Mouse (Mus musculus): ENCODE data around the gene Olfr1160. TPM values are rescaled to one million over a fixed set of nuclear protein-coding genes. Genes with fewer than 3 reads are reported as not detected.

Olfr1160 gene
- not detected for total RNA-seq (2023)

DNA sequence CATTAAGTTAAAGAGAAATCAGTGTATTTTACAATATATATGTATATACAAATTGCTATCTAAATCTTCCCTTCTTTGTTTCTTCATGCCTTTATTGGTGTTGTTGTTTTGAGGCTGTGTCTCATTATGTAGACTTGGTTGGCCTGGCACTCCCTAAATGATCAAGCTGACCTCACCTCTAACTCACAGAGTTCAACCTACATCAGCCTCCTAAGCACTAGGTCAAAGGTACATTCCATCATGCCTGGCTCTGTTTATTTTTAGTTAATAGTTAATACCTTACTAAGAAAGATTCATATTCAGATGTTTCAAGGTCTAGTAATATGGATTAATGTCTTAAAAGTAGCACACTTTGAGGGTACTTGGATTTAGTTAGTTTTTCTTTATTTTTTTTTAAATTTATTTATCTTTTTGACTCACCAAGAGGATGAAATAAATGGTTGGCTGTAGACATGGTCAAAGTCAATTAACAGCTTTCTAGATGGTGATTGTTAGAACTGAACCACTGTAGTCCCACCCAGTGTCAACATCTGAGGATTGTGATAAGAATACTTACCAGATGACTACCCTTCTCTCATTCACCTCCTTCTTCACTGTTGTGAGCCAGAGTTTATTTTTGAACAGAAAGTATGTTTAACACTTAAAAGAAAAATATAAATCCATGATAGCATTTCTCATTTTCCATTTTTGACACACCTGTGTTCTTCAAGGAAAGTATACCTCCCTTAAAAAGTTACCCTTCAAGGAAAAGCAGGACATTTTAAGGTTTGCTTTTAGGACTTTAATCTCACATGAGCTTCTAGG is at the start of gene Olfr1160:
TSS of gene Olfr1160 (minus strand) at position 754 of the 804 bp plus-strand sequence.

DNA sequence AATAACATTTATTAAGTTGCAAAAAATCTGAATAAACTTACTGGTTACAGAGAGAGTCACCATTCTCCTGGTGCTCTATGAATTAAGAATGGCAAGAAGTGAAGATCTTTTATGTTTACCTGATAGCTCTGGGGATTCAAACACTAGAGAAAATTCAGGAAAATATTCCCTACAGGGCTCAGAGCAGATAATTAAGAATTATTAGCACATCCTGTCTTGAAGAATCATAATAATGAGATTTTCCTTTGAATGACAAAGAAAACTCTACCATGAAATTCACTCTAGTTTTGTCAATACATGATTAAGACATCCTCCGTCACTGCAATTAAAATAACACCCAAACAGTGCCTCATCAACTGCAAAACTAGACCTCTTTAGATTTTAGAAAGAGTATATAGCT is 43.0 kb upstream of the Olfr1160 start, which contains the start of gene Olfr1162:
TSS of gene Olfr1162 (minus strand) at position 101 of the 400 bp plus-strand sequence.

DNA sequence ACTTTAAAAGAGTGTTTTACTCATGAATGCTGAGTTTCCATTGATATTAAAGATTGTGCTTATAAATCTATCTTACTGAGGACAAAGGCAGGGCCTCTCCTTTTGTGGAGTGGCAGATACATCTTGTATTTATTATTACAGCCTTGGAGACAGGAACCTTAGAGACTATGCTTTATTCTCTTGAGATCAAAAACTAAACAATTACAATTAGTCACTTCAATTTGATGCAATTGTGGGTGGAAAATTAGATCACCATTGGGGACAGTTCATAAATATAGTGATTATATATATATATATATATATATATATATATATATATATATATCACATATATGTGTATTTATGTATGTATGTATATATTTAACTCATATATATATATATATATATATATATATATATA is 29.5 kb upstream of the Olfr1160 start, which contains the start of gene Olfr73:
TSS of gene Olfr73 (minus strand) at position 101 of the 400 bp plus-strand sequence.

DNA sequence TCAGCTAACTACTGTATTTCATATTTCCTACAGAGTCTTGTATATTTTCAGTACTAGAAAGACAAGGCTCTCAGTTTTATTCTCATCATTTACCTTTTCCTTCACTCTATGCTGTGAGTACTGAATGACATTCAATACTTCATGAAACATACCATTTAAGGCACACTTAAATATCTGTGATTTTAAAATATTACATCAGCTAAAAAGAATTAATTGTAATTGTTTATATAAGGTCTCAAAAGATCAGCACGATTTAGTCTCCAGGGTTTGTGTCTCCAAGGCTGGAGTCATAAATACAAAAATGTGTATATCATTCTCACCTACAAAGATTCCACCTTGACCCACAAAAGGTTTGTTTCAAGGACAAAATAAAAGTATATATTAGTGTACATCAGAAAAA is 14.4 kb upstream of the Olfr1160 start, which contains the start of gene Olfr1161:
TSS of gene Olfr1161 (plus strand) at position 301 of the 400 bp plus-strand sequence.

DNA sequence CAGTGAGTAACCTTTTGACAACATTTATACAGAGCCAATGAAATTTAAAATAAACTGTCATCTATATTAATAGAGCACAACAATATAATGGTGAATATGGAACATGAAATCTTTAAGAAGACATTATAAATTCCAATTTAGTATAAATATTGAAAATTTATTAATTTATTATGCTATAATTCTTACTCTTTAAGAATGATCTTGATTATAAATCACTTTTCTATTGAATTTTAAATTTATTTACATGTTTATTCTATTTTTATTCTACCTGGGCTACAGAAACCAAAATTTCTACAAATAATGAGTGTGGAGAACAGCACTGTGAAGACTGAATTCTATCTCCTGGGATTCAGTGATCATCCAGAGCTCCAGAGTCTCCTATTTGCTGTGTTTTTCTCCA is 18.3 kb downstream of the Olfr1160 start, which contains the start of gene Olfr1158:
TSS of gene Olfr1158 (plus strand) at position 301 of the 400 bp plus-strand sequence.

DNA sequence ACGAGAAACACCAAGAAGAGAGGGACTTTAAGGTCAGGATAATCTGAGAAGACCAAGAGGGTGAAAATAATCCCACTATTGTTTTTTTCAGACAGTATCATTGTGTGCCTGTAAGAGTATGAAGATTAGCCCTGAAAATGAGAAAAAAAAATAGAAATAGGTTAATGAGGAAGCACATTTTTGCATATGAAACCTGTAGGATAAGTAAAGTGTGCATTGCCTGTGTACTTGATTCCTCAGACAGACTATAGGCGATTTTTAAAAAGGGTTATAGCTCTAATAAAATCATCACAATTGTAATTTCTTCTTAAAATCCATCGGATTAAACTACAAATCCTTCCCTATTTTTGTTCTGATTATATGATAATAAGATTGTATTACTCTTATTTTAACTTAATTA is 33.5 kb downstream of the Olfr1160 start, which contains the start of gene Olfr74:
TSS of gene Olfr74 (minus strand) at position 101 of the 400 bp plus-strand sequence.

DNA sequence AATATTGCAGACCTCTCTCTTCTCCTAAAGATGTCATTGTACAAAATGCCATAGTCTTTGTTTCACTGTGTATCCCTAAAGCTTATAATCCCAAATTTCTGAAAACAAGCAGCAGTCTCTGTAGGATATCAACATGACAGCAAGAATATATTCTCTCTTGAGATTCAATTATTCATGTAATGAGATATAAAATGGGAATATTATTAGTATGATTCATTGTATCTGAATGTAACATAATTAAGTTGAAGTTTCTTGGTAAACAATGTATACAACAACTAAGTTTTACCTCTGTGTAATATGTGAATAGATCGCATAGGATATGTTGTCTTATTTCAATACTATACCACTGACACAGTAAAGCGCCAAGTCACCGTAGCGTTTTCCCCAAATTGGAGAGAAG is 39.9 kb downstream of the Olfr1160 start, which contains the start of gene Olfr1157:
TSS of gene Olfr1157 (minus strand) at position 101 of the 400 bp plus-strand sequence.

DNA sequence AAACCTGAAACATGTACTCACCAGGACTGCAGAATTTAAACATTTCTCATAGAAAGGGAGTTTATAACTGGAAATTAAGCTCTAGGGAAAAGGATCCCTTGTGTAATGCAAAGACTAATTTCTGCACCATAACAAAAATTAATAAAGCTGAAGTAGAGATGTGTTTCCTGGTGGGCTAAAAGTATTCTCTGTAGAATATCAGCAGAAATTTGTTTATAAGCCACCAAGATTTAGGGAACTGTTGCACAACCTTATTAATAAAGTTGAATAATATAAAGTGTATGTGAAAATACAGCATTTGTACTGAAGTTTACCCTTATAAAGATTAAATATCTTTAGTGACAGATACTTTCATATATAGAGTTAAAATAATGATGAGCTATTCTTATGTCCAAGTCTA is 55.1 kb downstream of the Olfr1160 start, which contains the start of gene Olfr1156:
TSS of gene Olfr1156 (minus strand) at position 101 of the 400 bp plus-strand sequence.

Other genes with a start within 250 kb of the Olfr1160 start
- gene Olfr152, start 228.8 kb downstream of the Olfr1160 start, total RNA-seq (2023) = not detected
- gene Olfr1143, start 207.7 kb downstream of the Olfr1160 start, total RNA-seq (2023) = not detected
- not detected for gene Olfr1145, start 198.4 kb downstream of the Olfr1160 start, total RNA-seq (2023)
- not detected for gene Olfr1148, start 177.7 kb downstream of the Olfr1160 start, total RNA-seq (2023)
- gene Olfr1150-ps1, start 164.3 kb downstream of the Olfr1160 start, total RNA-seq (2023) = not detected
- not detected for gene Olfr1151, start 152.4 kb downstream of the Olfr1160 start, total RNA-seq (2023)
- not detected for gene Olfr1152, start 141.8 kb downstream of the Olfr1160 start, total RNA-seq (2023)
- not detected for gene Olfr1153, start 113.3 kb downstream of the Olfr1160 start, total RNA-seq (2023)
- not detected for gene Olfr1154, start 103.1 kb downstream of the Olfr1160 start, total RNA-seq (2023)
- gene Olfr1155, start 63.1 kb downstream of the Olfr1160 start, total RNA-seq (2023) = not detected
- gene Olfr1156, start 55.2 kb downstream of the Olfr1160 start, total RNA-seq (2023) = not detected
- gene Olfr1157, start 40.0 kb downstream of the Olfr1160 start, total RNA-seq (2023) = not detected
- not detected for gene Olfr74, start 33.6 kb downstream of the Olfr1160 start, total RNA-seq (2023)
- not detected for gene Olfr1158, start 18.2 kb downstream of the Olfr1160 start, total RNA-seq (2023)
- not detected for gene Olfr1161, start 14.5 kb upstream of the Olfr1160 start, total RNA-seq (2023)
- not detected for gene Olfr73, start 29.4 kb upstream of the Olfr1160 start, total RNA-seq (2023)
- not detected for gene Olfr1162, start 42.9 kb upstream of the Olfr1160 start, total RNA-seq (2023)
- not detected for gene Olfr1163, start 63.6 kb upstream of the Olfr1160 start, total RNA-seq (2023)
- not detected for gene Olfr1164, start 85.7 kb upstream of the Olfr1160 start, total RNA-seq (2023)
- not detected for gene Olfr1166, start 120.0 kb upstream of the Olfr1160 start, total RNA-seq (2023)
- not detected for gene Olfr1167, start 146.9 kb upstream of the Olfr1160 start, total RNA-seq (2023)
- not detected for gene Olfr1168, start 173.6 kb upstream of the Olfr1160 start, total RNA-seq (2023)
- not detected for gene Olfr1170, start 220.1 kb upstream of the Olfr1160 start, total RNA-seq (2023)

All from CD8-positive naive resting alpha-beta T cell, adult 57 days (primary cell).